Mouse (Mus musculus): ENCODE data around the gene Lcn12. TPM values are rescaled to one million over a fixed set of nuclear protein-coding genes. Genes with fewer than 3 reads are reported as not detected.

The Lcn12 gene
- polyA plus RNA-seq, 1 experiment from 2014 or later, result not detected

GRCm38 (mm10) chr2:25492988-25493387 is 723 bp downstream of the Lcn12 start:
- Histone ChIP-seq H3K27me3 (ENCODE audit: control insufficient read depth, insufficient read depth, low read length) (no peaks in the 10 kb centered on the region), H3K36me3 (ENCODE audit: control insufficient read depth, insufficient read depth, low read length) (no peaks in the 10 kb centered on the region), H3K4me3 (ENCODE audit: control insufficient read depth in 1 of 2, insufficient read depth in 1 of 2, low read depth in 1 of 2, low read length in 2 of 2) (no peak overlapping the region), H3K4me2 (ENCODE audit: low read length) (no peak overlapping the region), H3K9ac (ENCODE audit: low read length) (no peak overlapping the region), H3K4me1 (ENCODE audit: control insufficient read depth in 2 of 2, insufficient read depth in 2 of 2, low read length in 2 of 2) (peaks cover 1 to 4% of the 10 kb centered on the region in 2 experiments; a peak in 1 of 4 replicates), H3K9me3 (ENCODE audit: control insufficient read depth, low read length) (no peaks in the 10 kb centered on the region), H3K27ac (replicated peaks in 1 of 2; ENCODE audit: control insufficient read depth in 1 of 2, insufficient read depth in 1 of 2, low read depth in 2 of 2, low read length in 2 of 2) (no peak overlapping the region)
- no peak for ATAC-seq (ENCODE audit: insufficient number of reproducible peaks, insufficient read depth, low FRiP score, low read depth)
- WGBS, result 73% methylated on average over 5 of the region's 5 CpGs

- no peak for ATAC-seq (ENCODE audit: insufficient number of reproducible peaks, insufficient read depth, low FRiP score, low read depth)
- Histone ChIP-seq H3K4me2 (ENCODE audit: low read length) (no peak overlapping the region), H3K4me3 (ENCODE audit: control insufficient read depth in 1 of 2, insufficient read depth in 1 of 2, low read depth in 1 of 2, low read length in 2 of 2) (no peak overlapping the region), H3K36me3 (ENCODE audit: control insufficient read depth, insufficient read depth, low read length) (no peaks in the 10 kb centered on the region), H3K27me3 (ENCODE audit: control insufficient read depth, insufficient read depth, low read length) (no peaks in the 10 kb centered on the region), H3K9me3 (ENCODE audit: control insufficient read depth, low read length) (no peaks in the 10 kb centered on the region), H3K27ac (replicated peaks in 1 of 2; ENCODE audit: control insufficient read depth in 1 of 2, insufficient read depth in 1 of 2, low read depth in 2 of 2, low read length in 2 of 2) (no peak overlapping the region), H3K9ac (ENCODE audit: low read length) (no peak overlapping the region), H3K4me1 (ENCODE audit: control insufficient read depth in 2 of 2, insufficient read depth in 2 of 2, low read length in 2 of 2) (no peaks in the 10 kb centered on the region)
- WGBS, result 69% methylated on average over 7 of the region's 7 CpGs
Observed at GRCm38 (mm10) chr2:25488671-25489068, 5.0 kb downstream of the Lcn12 start.

- H3K27ac ChIP-seq (replicated peaks in 1 of 2; ENCODE audit: control insufficient read depth in 1 of 2, insufficient read depth in 1 of 2, low read depth in 2 of 2, low read length in 2 of 2), result no peak overlapping the region
- H3K9me3 ChIP-seq (ENCODE audit: control insufficient read depth, low read length), result no peaks in the 10 kb centered on the region
- no peak overlapping the region for H3K9ac ChIP-seq (ENCODE audit: low read length)
- H3K27me3 ChIP-seq (ENCODE audit: control insufficient read depth, insufficient read depth, low read length), result no peaks in the 10 kb centered on the region
- H3K36me3 ChIP-seq (ENCODE audit: control insufficient read depth, insufficient read depth, low read length), result no peaks in the 10 kb centered on the region
- ATAC-seq (ENCODE audit: insufficient number of reproducible peaks, insufficient read depth, low FRiP score, low read depth), result no peak
- no peak overlapping the region for H3K4me3 ChIP-seq (ENCODE audit: control insufficient read depth in 1 of 2, insufficient read depth in 1 of 2, low read depth in 1 of 2, low read length in 2 of 2)
- H3K4me2 ChIP-seq (ENCODE audit: low read length), result no peak overlapping the region
- WGBS, result 69% methylated on average over 6 of the region's 6 CpGs
- H3K4me1 ChIP-seq (ENCODE audit: control insufficient read depth in 2 of 2, insufficient read depth in 2 of 2, low read length in 2 of 2), result no peaks in the 10 kb centered on the region
Observed at GRCm38 (mm10) chr2:25487965-25488670, 5.6 kb downstream of the Lcn12 start.

GRCm38 (mm10) chr2:25484901-25485647 is 8.6 kb downstream of the Lcn12 start:
- no peak overlapping the region for H3K4me2 ChIP-seq (ENCODE audit: low read length)
- 64% methylated on average over 11 of the region's 11 CpGs for WGBS
- H3K27ac ChIP-seq (replicated peaks in 1 of 2; ENCODE audit: control insufficient read depth in 1 of 2, insufficient read depth in 1 of 2, low read depth in 2 of 2, low read length in 2 of 2), result no peak overlapping the region
- no peak overlapping the region for H3K4me3 ChIP-seq (ENCODE audit: control insufficient read depth in 1 of 2, insufficient read depth in 1 of 2, low read depth in 1 of 2, low read length in 2 of 2)
- H3K27me3 ChIP-seq (ENCODE audit: control insufficient read depth, insufficient read depth, low read length), result no peaks in the 10 kb centered on the region
- H3K9ac ChIP-seq (ENCODE audit: low read length), result no peak overlapping the region
- H3K9me3 ChIP-seq (ENCODE audit: control insufficient read depth, low read length), result no peaks in the 10 kb centered on the region
- no peaks in the 10 kb centered on the region for H3K4me1 ChIP-seq (ENCODE audit: control insufficient read depth in 2 of 2, insufficient read depth in 2 of 2, low read length in 2 of 2)
- ATAC-seq (ENCODE audit: insufficient number of reproducible peaks, insufficient read depth, low FRiP score, low read depth), result no peak
- no peaks in the 10 kb centered on the region for H3K36me3 ChIP-seq (ENCODE audit: control insufficient read depth, insufficient read depth, low read length)

GRCm38 (mm10) chr2:25482969-25483368 is 10.7 kb downstream of the Lcn12 start:
- no peak for ATAC-seq (ENCODE audit: insufficient number of reproducible peaks, insufficient read depth, low FRiP score, low read depth)
- H3K27me3 ChIP-seq (ENCODE audit: control insufficient read depth, insufficient read depth, low read length), result no peaks in the 10 kb centered on the region
- 19% methylated on average over 7 of the region's 7 CpGs for WGBS
- H3K9me3 ChIP-seq (ENCODE audit: control insufficient read depth, low read length), result no peaks in the 10 kb centered on the region
- H3K4me1 ChIP-seq (ENCODE audit: control insufficient read depth in 2 of 2, insufficient read depth in 2 of 2, low read length in 2 of 2), result no peaks in the 10 kb centered on the region
- H3K4me3 ChIP-seq (ENCODE audit: control insufficient read depth in 1 of 2, insufficient read depth in 1 of 2, low read depth in 1 of 2, low read length in 2 of 2), result no peak overlapping the region
- no peak overlapping the region for H3K4me2 ChIP-seq (ENCODE audit: low read length)
- H3K9ac ChIP-seq (ENCODE audit: low read length), result no peak overlapping the region
- H3K36me3 ChIP-seq (ENCODE audit: control insufficient read depth, insufficient read depth, low read length), result no peaks in the 10 kb centered on the region
- no peak overlapping the region for H3K27ac ChIP-seq (replicated peaks in 1 of 2; ENCODE audit: control insufficient read depth in 1 of 2, insufficient read depth in 1 of 2, low read depth in 2 of 2, low read length in 2 of 2)

- Histone ChIP-seq H3K9ac (ENCODE audit: low read length) (no peak overlapping the region), H3K36me3 (ENCODE audit: control insufficient read depth, insufficient read depth, low read length) (no peaks in the 10 kb centered on the region), H3K4me1 (ENCODE audit: control insufficient read depth in 2 of 2, insufficient read depth in 2 of 2, low read length in 2 of 2) (no peaks in the 10 kb centered on the region), H3K4me2 (ENCODE audit: low read length) (no peak overlapping the region), H3K4me3 (ENCODE audit: control insufficient read depth in 1 of 2, insufficient read depth in 1 of 2, low read depth in 1 of 2, low read length in 2 of 2) (no peak overlapping the region), H3K9me3 (ENCODE audit: control insufficient read depth, low read length) (no peaks in the 10 kb centered on the region), H3K27me3 (ENCODE audit: control insufficient read depth, insufficient read depth, low read length) (no peaks in the 10 kb centered on the region), H3K27ac (replicated peaks in 1 of 2; ENCODE audit: control insufficient read depth in 1 of 2, insufficient read depth in 1 of 2, low read depth in 2 of 2, low read length in 2 of 2) (no peak overlapping the region)
- whole genome bisulfite sequencing, result 83% methylated on average over 1 of the region's 1 CpGs
- no peak for ATAC-seq (ENCODE audit: insufficient number of reproducible peaks, insufficient read depth, low FRiP score, low read depth)
Observed at GRCm38 (mm10) chr2:25480541-25480940, 13.2 kb downstream of the Lcn12 start.

GRCm38 (mm10) chr2:25479551-25480311 is 14.0 kb downstream of the Lcn12 start:
- Histone ChIP-seq H3K27ac (replicated peaks in 1 of 2; ENCODE audit: control insufficient read depth in 1 of 2, insufficient read depth in 1 of 2, low read depth in 2 of 2, low read length in 2 of 2) (no peak overlapping the region), H3K9me3 (ENCODE audit: control insufficient read depth, low read length) (no peaks in the 10 kb centered on the region), H3K4me1 (ENCODE audit: control insufficient read depth in 2 of 2, insufficient read depth in 2 of 2, low read length in 2 of 2) (no peaks in the 10 kb centered on the region), H3K4me2 (ENCODE audit: low read length) (no peak overlapping the region), H3K36me3 (ENCODE audit: control insufficient read depth, insufficient read depth, low read length) (no peaks in the 10 kb centered on the region), H3K27me3 (ENCODE audit: control insufficient read depth, insufficient read depth, low read length) (no peaks in the 10 kb centered on the region), H3K9ac (ENCODE audit: low read length) (no peak overlapping the region), H3K4me3 (ENCODE audit: control insufficient read depth in 1 of 2, insufficient read depth in 1 of 2, low read depth in 1 of 2, low read length in 2 of 2) (no peak overlapping the region)
- ATAC-seq (ENCODE audit: insufficient number of reproducible peaks, insufficient read depth, low FRiP score, low read depth), result no peak
- WGBS, result 67% methylated on average over 10 of the region's 10 CpGs

All from heart, embryonic 14.5 days (tissue).